ENCODE assay signal across 8 mouse cellular contexts in genomic region chr6:86365371-86366124, GRCm38 (mm10). TPM values are rescaled to one million over a fixed set of nuclear protein-coding genes. Genes with fewer than 3 reads are reported as not detected.
A peak's percentile ranks its signal among the peaks of the same experiment; 100 is the strongest.
DNase-seq lines count a peak whose midpoint lies in the region; ATAC-seq and TF ChIP-seq lines count a peak whose summit lies in the region.

TSS of gene Fam136a (plus strand) at chr6:86365646.

- in situ Hi-C loops in Patski (cut with MboI; ENCODE audit: low pct_unique_long_range_greater_than_20kb), result loop anchor here (5.0 to 10.0 kb wide), 2 partner anchors 37 to 341 kb away; partner anchors contain the start of genes Add2 and Tia1

- peak within 1 kb of the TSS; percentile 89 for H3K9ac ChIP-seq in hindbrain, embryonic 13.5 days

- no peaks in the 10 kb centered on the region for H3K27me3 ChIP-seq in Patski
- H3K27me3 ChIP-seq in hindbrain, embryonic 13.5 days, result no peaks in the 10 kb centered on the region

- peak; percentile 79 for ATAC-seq in Patski
- peak; percentile 95 for ATAC-seq in hindbrain, embryonic 13.5 days (ENCODE audit: low FRiP score)

- H3K4me3 ChIP-seq in hindbrain, embryonic 13.5 days, result peak within 1 kb of the TSS; percentile 73

- no peak for TF ChIP-seq CTCF in Patski (IDR thresholded peaks at IDR 0.05)

- peaks cover 27% of the 10 kb centered on the region for H3K4me1 ChIP-seq in hindbrain, embryonic 13.5 days (replicated peaks)

- no peaks in the 10 kb centered on the region for H3K9me3 ChIP-seq in hindbrain, embryonic 13.5 days

- under 1% methylated on average over 74 of the region's 76 CpGs for WGBS in hindbrain, embryonic 13.5 days

- CTCF ChIA-PET in Patski (lab: Charles Lee), result interaction anchor here (0.8 to 6.9 kb wide), 26 partner anchors 8 to 344 kb away, joined by 3 to 50 read pairs (median 4); partner anchors contain the start of gene Pcyox1

- POLR2A ChIA-PET in Patski (lab: Charles Lee), result interaction anchor here (2.1 to 3.6 kb wide), 2 partner anchors 32 to 35 kb away, joined by 6 to 15 read pairs; partner anchors contain the start of gene Pcyox1

- H3K36me3 ChIP-seq in hindbrain, embryonic 13.5 days, result peaks cover 12% of the 10 kb centered on the region

- peak within 1 kb of the TSS; percentile 88 for H3K27ac ChIP-seq in hindbrain, embryonic 13.5 days

- DNase-seq in Patski (ENCODE audit: low read depth, low spot score), result peak; percentile 93
- peak; percentile 99 for DNase-seq in cerebellum, postnatal 14 days
- peak; percentile 87 to 89 for DNase-seq in frontal cortex, postnatal 14 days (ENCODE audit: low spot score in 2 of 2)
- DNase-seq in layer of hippocampus, postnatal 25 days (ENCODE audit: extremely low spot score in 1 of 2, low spot score in 1 of 2), result peak; percentile 83 to 94
- peak; percentile 96 for DNase-seq in lung, postnatal 25 days (ENCODE audit: low spot score)
- peak; percentile 99 for DNase-seq in retina, embryonic 14.5 days (ENCODE audit: low spot score)
- peak; percentile 94 for DNase-seq in thymus, postnatal 4 days

- peak within 1 kb of the TSS; percentile 88 for H3K4me2 ChIP-seq in hindbrain, embryonic 13.5 days

RNA-seq across cellular contexts. Expression of gene Fam136a, which starts in this region (rescaled TPM):
- 36.3 TPM for polyA plus RNA-seq in Patski (2021)
- polyA plus RNA-seq in hindbrain, embryonic 13.5 days (2015; fragmentation: Nextera tagmentation; extraction: Ambion mirVana), result 115 and 123 TPM in 2 replicates
- 10 to 100 TPM; 32.8 TPM for total RNA-seq in layer of hippocampus, postnatal 25 days (2021)

Comparison
In these comparisons a context has a peak if more than half of its experiments do, and no peak if none do; other contexts are left out.
1. Peak in every context shown above with its lines: DNase-seq, ATAC-seq, H3K4me3 ChIP-seq and H3K27ac ChIP-seq.